Mouse (Mus musculus) leukemia stem cell, adult 10-12 weeks (primary cell): ENCODE results near the gene Olfr1076. TPM values are rescaled to one million over a fixed set of nuclear protein-coding genes. Genes with fewer than 3 reads are reported as not detected.

Experiments used
- polyA plus RNA-seq: library from polyadenylated mRNA; stranded (reverse); fragments of >175 nt; gene quantifications from 2 replicates; pipeline ENCODE4 v1.2.3, GENCODE M21; 2012; ENCODE audit warnings: low replicate concordance

Olfr1076 gene
- polyA plus RNA-seq = not detected in 2 replicates

GRCm38 (mm10) chr2:86508161-86508560 lies at the start of gene Olfr1076:
Gene Olfr1076 (plus strand): TSS chr2:86508461.

GRCm38 (mm10) chr2:86487286-86487685 lies 21.0 kb upstream of the Olfr1076 start, which contains the start of gene Olfr228:
Gene Olfr228 (minus strand): TSS chr2:86487386.

DNA sequence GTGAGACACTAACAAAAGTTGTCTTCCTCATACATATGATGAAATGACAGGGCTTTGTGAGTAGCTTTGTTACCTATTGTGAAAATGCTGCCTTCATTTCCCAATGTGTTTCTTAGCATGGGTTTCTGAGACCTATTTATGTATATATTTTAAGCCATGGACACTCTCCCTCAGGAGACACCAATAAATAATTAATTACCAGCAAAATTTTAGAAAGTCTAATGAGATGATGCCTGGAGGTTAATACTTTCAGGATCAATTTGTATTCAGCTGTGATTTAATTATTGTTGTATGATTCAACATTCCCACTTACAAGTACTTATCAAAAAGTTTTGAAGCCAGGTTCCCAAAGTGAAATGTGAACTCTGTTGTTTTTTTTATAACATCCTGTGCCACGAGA lies 34.1 kb downstream of the Olfr1076 start, which contains the start of gene Olfr1079:
Gene Olfr1079 (minus strand): TSS at position 101 of the 400 bp plus-strand sequence.

DNA sequence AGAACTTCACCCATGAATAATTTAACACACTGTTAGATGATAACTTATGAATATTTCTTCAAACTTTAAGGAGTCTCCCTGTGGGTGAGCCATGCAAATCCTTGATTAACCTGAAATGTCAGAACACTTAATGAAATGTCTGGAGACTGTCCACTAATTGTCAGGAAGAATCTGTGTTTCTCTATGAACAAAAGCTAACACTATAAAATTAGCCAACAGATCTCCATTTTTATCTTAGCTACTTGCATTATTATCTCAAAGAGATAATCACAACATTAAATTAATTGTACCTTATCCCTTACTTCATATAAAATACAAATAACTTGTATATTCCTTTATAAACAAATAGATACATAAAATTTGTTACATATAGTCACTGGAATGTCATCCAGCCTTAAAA lies 49.9 kb downstream of the Olfr1076 start, which contains the start of gene Olfr1080:
Gene Olfr1080 (minus strand): TSS at position 101 of the 400 bp plus-strand sequence.

Other genes starting within 250 kb of the Olfr1076 start
- gene Olfr1051, start 229.4 kb upstream of the Olfr1076 start, polyA plus RNA-seq = not detected in 2 replicates
- not detected in 2 replicates for gene Olfr1052, start 216.0 kb upstream of the Olfr1076 start, polyA plus RNA-seq
- gene Olfr1053, start 193.2 kb upstream of the Olfr1076 start, polyA plus RNA-seq = not detected in 2 replicates
- gene Olfr1054, start 173.0 kb upstream of the Olfr1076 start, polyA plus RNA-seq = not detected in 2 replicates
- not detected in 2 replicates for gene Olfr1055, start 158.2 kb upstream of the Olfr1076 start, polyA plus RNA-seq
- gene Olfr1056, start 146.0 kb upstream of the Olfr1076 start, polyA plus RNA-seq = not detected in 2 replicates
- not detected in 2 replicates for gene Olfr1057, start 130.1 kb upstream of the Olfr1076 start, polyA plus RNA-seq
- gene Olfr1058, start 119.9 kb upstream of the Olfr1076 start, polyA plus RNA-seq = not detected in 2 replicates
- not detected in 2 replicates for gene Olfr1061, start 94.4 kb upstream of the Olfr1076 start, polyA plus RNA-seq
- gene Olfr1062, start 81.7 kb upstream of the Olfr1076 start, polyA plus RNA-seq = not detected in 2 replicates
- gene Olfr1065, start 57.9 kb upstream of the Olfr1076 start, polyA plus RNA-seq = not detected in 2 replicates
- not detected in 2 replicates for gene Olfr1066, start 52.2 kb upstream of the Olfr1076 start, polyA plus RNA-seq
- gene Olfr228, start 21.1 kb upstream of the Olfr1076 start, polyA plus RNA-seq = not detected in 2 replicates
- not detected in 2 replicates for gene Olfr1079, start 34.0 kb downstream of the Olfr1076 start, polyA plus RNA-seq
- gene Olfr1080, start 49.8 kb downstream of the Olfr1076 start, polyA plus RNA-seq = not detected in 2 replicates
- gene Olfr1082, start 90.5 kb downstream of the Olfr1076 start, polyA plus RNA-seq = not detected in 2 replicates
- not detected in 2 replicates for gene Olfr1084, start 131.3 kb downstream of the Olfr1076 start, polyA plus RNA-seq
- gene Olfr1085, start 153.6 kb downstream of the Olfr1076 start, polyA plus RNA-seq = not detected in 2 replicates
- gene Olfr1086, start 171.6 kb downstream of the Olfr1076 start, polyA plus RNA-seq = not detected in 2 replicates
- gene Olfr1087, start 189.9 kb downstream of the Olfr1076 start, polyA plus RNA-seq = 0.05 TPM in 1 of 2 replicates, not detected in the other
- not detected in 2 replicates for gene Olfr1089, start 225.2 kb downstream of the Olfr1076 start, polyA plus RNA-seq